ENCODE assay signal across 28 mouse cellular contexts in genomic region chr10:70979657-70980056, GRCm38 (mm10).
"Had no signal": no experiment of that assay in that cellular context is flagged by ENCODE, and none has a peak within 500 bp of the region (broad histone marks: within the 10 kb centered on the region; RNA-seq: fewer than 3 reads in every experiment).

No protein-coding gene starts in this region.

- H3K4me3 ChIP-seq: embryonic facial prominence, embryonic 10.5 days; embryonic facial prominence, embryonic 12.5 days; embryonic facial prominence, embryonic 13.5 days; embryonic facial prominence, embryonic 15.5 days; erythroblast, embryonic 14.5 days; forebrain, embryonic 10.5 days; forebrain, embryonic 12.5 days; forebrain, embryonic 13.5 days; forebrain, embryonic 15.5 days; gastrocnemius, adult 2 months; heart, adult 2 months had no signal

- H3K4me2 ChIP-seq: embryonic facial prominence, embryonic 12.5 days; embryonic facial prominence, embryonic 13.5 days; embryonic facial prominence, embryonic 15.5 days; forebrain, embryonic 12.5 days; forebrain, embryonic 13.5 days; forebrain, embryonic 15.5 days had no signal

- H3K9me3 ChIP-seq: embryonic facial prominence, embryonic 10.5 days; embryonic facial prominence, embryonic 12.5 days; embryonic facial prominence, embryonic 13.5 days; embryonic facial prominence, embryonic 15.5 days; forebrain, embryonic 10.5 days; forebrain, embryonic 12.5 days; forebrain, embryonic 13.5 days; forebrain, embryonic 15.5 days had no signal

- H3K9ac ChIP-seq: embryonic facial prominence, embryonic 12.5 days; embryonic facial prominence, embryonic 13.5 days; embryonic facial prominence, embryonic 15.5 days; forebrain, embryonic 12.5 days; forebrain, embryonic 13.5 days; forebrain, embryonic 15.5 days; forebrain, postnatal 0 days had no signal

- DNase-seq: cerebellum, adult 2 months; cerebellum, adult 8-10 months; cerebellum, adult 9-10 months; cerebellum, adult 9-11 months; cerebellum, postnatal 10 days; cerebellum, postnatal 14 days; cerebellum, postnatal 25 days; cerebellum, postnatal 36 days; embryo, embryonic 11 days; forebrain, postnatal 0 days; gastrocnemius, adult 2 months; gastrocnemius, postnatal 10 days; gastrocnemius, postnatal 14 days; gastrocnemius, postnatal 25 days; gastrocnemius, postnatal 36 days; heart, adult 18-20 months; heart, adult 2 months had no signal

- H3K4me1 ChIP-seq: forebrain, embryonic 10.5 days; forebrain, embryonic 12.5 days; forebrain, embryonic 13.5 days; forebrain, embryonic 15.5 days had no signal

- H3K36me3 ChIP-seq: embryonic facial prominence, embryonic 10.5 days; embryonic facial prominence, embryonic 12.5 days; embryonic facial prominence, embryonic 13.5 days; embryonic facial prominence, embryonic 15.5 days; forebrain, embryonic 10.5 days; forebrain, embryonic 12.5 days; forebrain, embryonic 15.5 days had no signal

- H3K27me3 ChIP-seq: embryonic facial prominence, embryonic 12.5 days; embryonic facial prominence, embryonic 13.5 days; embryonic facial prominence, embryonic 15.5 days; forebrain, embryonic 12.5 days; forebrain, embryonic 13.5 days; forebrain, embryonic 15.5 days had no signal

- H3K27ac ChIP-seq: embryonic facial prominence, embryonic 10.5 days; embryonic facial prominence, embryonic 12.5 days; embryonic facial prominence, embryonic 13.5 days; embryonic facial prominence, embryonic 15.5 days; forebrain, embryonic 10.5 days; forebrain, embryonic 12.5 days; forebrain, embryonic 13.5 days; forebrain, embryonic 15.5 days; gastrocnemius, adult 2 months; heart, adult 2 months had no signal

- ATAC-seq: forebrain, embryonic 13.5 days; forebrain, embryonic 14.5 days; forebrain, embryonic 15.5 days; forebrain, embryonic 16.5 days; forebrain, postnatal 0 days had no signal
